Mouse (Mus musculus): ENCODE results near the gene Chrnd. TPM values are rescaled to one million over a fixed set of nuclear protein-coding genes. Genes with fewer than 3 reads are reported as not detected.
A peak's percentile ranks its signal among the peaks of the same experiment; 100 is the strongest.

The Chrnd gene
- not detected in 2 replicates for polyA plus RNA-seq (2015; fragmentation: Nextera tagmentation; extraction: Ambion mirVana)

DNA sequence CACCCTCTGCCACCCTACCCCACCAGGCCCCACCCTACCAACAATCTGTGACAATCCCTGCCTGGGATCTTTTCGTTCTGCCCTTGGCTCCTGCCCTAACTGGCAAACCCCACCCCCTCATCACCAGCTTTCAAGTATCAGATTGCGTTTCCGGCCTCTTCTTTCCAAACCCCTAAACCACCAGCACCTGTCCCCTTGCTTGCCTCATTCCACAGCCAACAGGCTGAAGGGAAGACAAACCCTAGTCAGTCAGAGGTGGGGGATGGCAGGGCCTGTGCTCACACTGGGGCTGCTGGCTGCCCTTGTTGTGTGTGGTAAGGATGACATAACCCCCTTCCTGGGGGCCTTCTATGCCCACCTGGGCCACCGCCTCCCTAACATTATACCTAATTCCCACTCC lies at the start of gene Chrnd:
Gene Chrnd (plus strand): TSS at position 179 of the 400 bp plus-strand sequence.
- Histone ChIP-seq H3K4me3 (replicated peaks; ENCODE audit: low read length) (no peak within 1 kb of the TSS), H3K36me3 (ENCODE audit: control insufficient read depth, insufficient read depth) (no peaks in the 10 kb centered on the region), H3K4me1 (replicated peaks; ENCODE audit: control insufficient read depth, insufficient read depth, low read length) (peaks cover 14% of the 10 kb centered on the region), H3K27me3 (replicated peaks; ENCODE audit: control insufficient read depth, insufficient read depth, low read length) (peaks cover 12% of the 10 kb centered on the region), H3K9me3 (ENCODE audit: control insufficient read depth, low read length) (no peaks in the 10 kb centered on the region), H3K9ac (replicated peaks; ENCODE audit: low read depth, low read length) (no peak within 1 kb of the TSS), H3K4me2 (ENCODE audit: low read length) (no peak within 1 kb of the TSS), H3K27ac (ENCODE audit: low read length) (no peak within 1 kb of the TSS)
- ATAC-seq: no peak
- WGBS: 41% methylated on average over 4 of the region's 4 CpGs

DNA sequence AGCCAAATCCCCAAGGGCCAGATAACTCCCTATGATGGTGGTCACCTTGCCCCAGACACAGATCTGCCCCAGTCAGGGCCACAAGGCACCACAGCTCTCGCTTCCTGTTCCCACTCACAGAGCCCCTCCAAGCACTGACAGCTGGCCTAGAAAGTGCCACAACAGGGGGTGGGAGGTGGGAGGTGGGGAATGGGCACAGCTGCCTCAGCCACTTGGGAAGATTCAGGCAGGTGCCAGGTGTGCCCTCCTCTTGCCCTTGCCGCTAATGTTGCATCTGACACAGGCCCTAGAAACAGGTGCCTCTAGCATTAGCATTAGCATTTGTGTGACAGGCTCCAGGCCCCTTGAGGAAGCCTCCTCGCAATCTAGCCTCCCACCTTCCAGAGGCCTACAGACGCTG lies 48.9 kb upstream of the Chrnd start:
- no peak for ATAC-seq
- WGBS: 85% methylated on average over 4 of the region's 4 CpGs
- H3K27me3 ChIP-seq (replicated peaks; ENCODE audit: control insufficient read depth, insufficient read depth, low read length): no peaks in the 10 kb centered on the region
- no peak overlapping the region for H3K27ac ChIP-seq (ENCODE audit: low read length)
- H3K4me2 ChIP-seq (ENCODE audit: low read length): no peak overlapping the region
- H3K36me3 ChIP-seq (ENCODE audit: control insufficient read depth, insufficient read depth): no peaks in the 10 kb centered on the region
- no peak overlapping the region for H3K9ac ChIP-seq (replicated peaks; ENCODE audit: low read depth, low read length)
- no peak overlapping the region for H3K4me3 ChIP-seq (replicated peaks; ENCODE audit: low read length)
- no peaks in the 10 kb centered on the region for H3K9me3 ChIP-seq (ENCODE audit: control insufficient read depth, low read length)
- 0 out of 2 replicates have a peak, but pooled peaks cover 6% of the 10 kb centered on the region for H3K4me1 ChIP-seq (replicated peaks; ENCODE audit: control insufficient read depth, insufficient read depth, low read length)

DNA sequence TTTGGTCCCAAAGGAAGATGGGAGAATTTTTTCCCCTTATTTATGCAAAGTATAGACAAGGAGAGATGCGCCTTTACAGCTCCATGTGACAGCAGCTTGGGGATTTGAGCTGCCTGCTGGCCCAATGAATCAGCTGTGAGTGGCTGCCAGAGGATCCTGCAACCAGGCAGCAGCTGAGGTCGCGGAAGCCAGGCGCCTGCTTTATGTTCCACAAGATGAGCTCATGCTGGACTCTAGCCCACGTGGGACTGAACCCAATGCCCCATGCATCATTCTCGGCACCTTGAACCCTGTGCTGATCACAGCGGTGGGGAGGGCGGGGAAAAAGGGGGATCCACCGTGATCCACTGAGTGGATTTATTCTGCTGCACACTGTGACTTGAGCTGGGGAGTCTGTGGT lies 48.0 kb upstream of the Chrnd start:
- H3K4me3 ChIP-seq (replicated peaks; ENCODE audit: low read length): no peak overlapping the region
- no peaks in the 10 kb centered on the region for H3K9me3 ChIP-seq (ENCODE audit: control insufficient read depth, low read length)
- ATAC-seq: peak; percentile 55; the same call in 1 of the 2 replicates
- no peaks in the 10 kb centered on the region for H3K27me3 ChIP-seq (replicated peaks; ENCODE audit: control insufficient read depth, insufficient read depth, low read length)
- H3K4me1 ChIP-seq (replicated peaks; ENCODE audit: control insufficient read depth, insufficient read depth, low read length): 0 out of 2 replicates have a peak, but pooled peaks cover 6% of the 10 kb centered on the region
- H3K27ac ChIP-seq (ENCODE audit: low read length): no peak overlapping the region
- 54% methylated on average over 9 of the region's 9 CpGs for WGBS
- H3K9ac ChIP-seq (replicated peaks; ENCODE audit: low read depth, low read length): no peak overlapping the region
- H3K4me2 ChIP-seq (ENCODE audit: low read length): no peak overlapping the region
- H3K36me3 ChIP-seq (ENCODE audit: control insufficient read depth, insufficient read depth): no peaks in the 10 kb centered on the region

DNA sequence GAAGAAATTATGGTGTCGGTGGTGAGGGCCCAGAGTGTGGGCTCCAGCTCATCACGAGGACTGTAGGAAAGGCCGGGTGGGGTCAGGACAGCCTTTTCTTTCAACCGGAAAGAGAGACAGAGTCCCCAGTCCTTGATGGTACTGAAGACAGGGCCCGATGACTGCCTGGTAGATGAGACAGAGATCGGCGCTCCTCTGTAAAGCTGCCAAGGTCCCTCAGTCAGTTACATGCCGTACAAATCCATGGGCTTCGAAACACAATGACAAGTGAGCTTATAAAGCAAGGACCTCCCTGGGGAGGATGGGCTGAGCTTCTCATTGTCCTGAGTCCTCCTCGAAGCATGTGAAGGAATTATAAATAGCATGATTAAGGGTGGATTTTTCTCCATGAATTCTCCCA lies 47.3 kb upstream of the Chrnd start:
- H3K4me2 ChIP-seq (ENCODE audit: low read length): no peak overlapping the region
- no peaks in the 10 kb centered on the region for H3K36me3 ChIP-seq (ENCODE audit: control insufficient read depth, insufficient read depth)
- H3K9ac ChIP-seq (replicated peaks; ENCODE audit: low read depth, low read length): no peak overlapping the region
- no peak overlapping the region for H3K27ac ChIP-seq (ENCODE audit: low read length)
- H3K4me1 ChIP-seq (replicated peaks; ENCODE audit: control insufficient read depth, insufficient read depth, low read length): 0 out of 2 replicates have a peak, but pooled peaks cover 6% of the 10 kb centered on the region
- no peaks in the 10 kb centered on the region for H3K9me3 ChIP-seq (ENCODE audit: control insufficient read depth, low read length)
- H3K27me3 ChIP-seq (replicated peaks; ENCODE audit: control insufficient read depth, insufficient read depth, low read length): no peaks in the 10 kb centered on the region
- no peak overlapping the region for H3K4me3 ChIP-seq (replicated peaks; ENCODE audit: low read length)
- 63% methylated on average over 10 of the region's 10 CpGs for WGBS
- no peak for ATAC-seq

DNA sequence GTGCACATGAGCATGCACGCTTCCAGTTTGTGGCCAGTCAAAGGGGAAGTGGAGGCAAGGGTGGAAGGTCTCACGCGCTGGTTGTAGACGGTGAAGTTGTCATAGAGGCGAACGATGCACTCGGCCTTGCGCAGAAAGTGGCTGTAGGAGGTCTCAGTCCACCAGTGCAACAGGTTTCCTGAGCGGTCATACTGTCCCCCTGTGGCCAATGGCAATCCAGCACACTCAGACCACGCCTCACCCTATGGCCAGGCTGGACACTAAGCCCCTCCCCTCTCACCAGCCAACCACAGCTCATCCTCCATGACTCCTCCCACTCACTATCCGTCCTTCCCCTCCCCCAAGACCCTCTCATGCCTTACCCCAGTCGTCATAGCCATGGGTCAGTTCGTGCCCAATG lies 41.0 kb upstream of the Chrnd start:
- Histone ChIP-seq H3K27ac (ENCODE audit: low read length) (no peak overlapping the region), H3K36me3 (ENCODE audit: control insufficient read depth, insufficient read depth) (no peaks in the 10 kb centered on the region), H3K27me3 (replicated peaks; ENCODE audit: control insufficient read depth, insufficient read depth, low read length) (peaks cover 36% of the 10 kb centered on the region), H3K9ac (replicated peaks; ENCODE audit: low read depth, low read length) (no peak overlapping the region), H3K9me3 (ENCODE audit: control insufficient read depth, low read length) (no peaks in the 10 kb centered on the region), H3K4me2 (ENCODE audit: low read length) (no peak overlapping the region), H3K4me3 (replicated peaks; ENCODE audit: low read length) (no peak overlapping the region), H3K4me1 (replicated peaks; ENCODE audit: control insufficient read depth, insufficient read depth, low read length) (peaks cover 11% of the 10 kb centered on the region)
- no peak for ATAC-seq
- WGBS: 33% methylated on average over 13 of the region's 13 CpGs

DNA sequence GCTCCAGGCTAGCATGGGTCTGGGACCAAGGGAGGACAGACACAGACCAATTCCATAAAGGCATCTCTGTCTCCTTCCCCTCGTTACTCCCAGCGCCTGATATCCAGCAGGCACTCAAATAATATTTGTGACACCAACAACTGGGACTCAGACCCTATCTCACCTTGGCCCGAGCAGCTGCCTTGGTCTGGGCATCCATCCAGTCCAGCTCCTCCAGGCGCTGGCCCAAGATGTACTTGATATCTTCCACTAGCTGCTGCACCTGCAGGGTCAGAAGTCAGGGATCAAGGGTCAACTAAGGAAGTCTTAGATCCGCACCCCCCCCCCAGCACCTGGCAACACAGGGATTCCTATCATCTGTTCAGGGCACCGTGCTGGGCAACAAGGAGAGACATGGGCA lies 39.1 kb upstream of the Chrnd start:
- no peak overlapping the region for H3K27ac ChIP-seq (ENCODE audit: low read length)
- 80% methylated on average over 6 of the region's 6 CpGs for WGBS
- no peak overlapping the region for H3K4me2 ChIP-seq (ENCODE audit: low read length)
- ATAC-seq: no peak
- H3K36me3 ChIP-seq (ENCODE audit: control insufficient read depth, insufficient read depth): no peaks in the 10 kb centered on the region
- no peaks in the 10 kb centered on the region for H3K9me3 ChIP-seq (ENCODE audit: control insufficient read depth, low read length)
- no peak overlapping the region for H3K4me3 ChIP-seq (replicated peaks; ENCODE audit: low read length)
- H3K27me3 ChIP-seq (replicated peaks; ENCODE audit: control insufficient read depth, insufficient read depth, low read length): peaks cover 55% of the 10 kb centered on the region
- H3K9ac ChIP-seq (replicated peaks; ENCODE audit: low read depth, low read length): no peak overlapping the region
- H3K4me1 ChIP-seq (replicated peaks; ENCODE audit: control insufficient read depth, insufficient read depth, low read length): peaks cover 24% of the 10 kb centered on the region

DNA sequence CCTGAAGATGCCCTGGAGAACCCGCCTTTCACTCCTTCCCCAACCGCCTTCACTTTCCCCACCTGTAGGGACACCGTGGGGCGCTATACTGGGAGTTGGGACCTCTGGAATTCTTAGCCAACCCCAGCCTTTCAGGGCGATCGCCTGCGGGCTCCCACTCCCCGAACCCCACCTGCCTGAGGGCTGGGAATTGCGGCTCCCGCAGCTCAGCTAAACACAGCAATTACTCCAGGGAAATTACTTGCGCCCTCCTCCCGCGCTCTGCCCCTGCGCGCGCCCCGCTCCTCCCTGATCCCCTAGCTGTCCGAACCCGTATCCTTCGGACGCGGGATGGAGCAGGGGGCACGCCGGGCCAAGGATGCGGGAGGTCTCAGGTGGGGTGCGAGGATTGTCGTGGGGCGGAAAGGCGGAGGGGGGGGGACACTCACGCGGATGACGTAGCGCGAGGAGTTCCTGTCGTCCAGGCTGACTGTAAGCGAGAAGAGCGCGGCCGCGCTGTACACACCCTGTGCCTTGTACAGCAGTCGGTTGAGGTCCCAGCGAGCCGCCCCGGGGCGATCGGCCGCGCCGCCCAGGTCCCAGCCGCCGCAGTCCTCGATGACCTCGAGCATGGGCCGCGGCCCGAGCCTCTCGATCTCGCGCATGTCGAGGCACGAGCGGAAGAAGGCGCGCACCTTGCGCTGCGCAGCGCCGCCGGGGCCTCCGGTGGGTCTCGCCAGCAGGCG lies 36.5 kb upstream of the Chrnd start:
- Histone ChIP-seq H3K27me3 (replicated peaks; ENCODE audit: control insufficient read depth, insufficient read depth, low read length) (peaks cover 79% of the 10 kb centered on the region), H3K4me1 (replicated peaks; ENCODE audit: control insufficient read depth, insufficient read depth, low read length) (peaks cover 24% of the 10 kb centered on the region)
- peak; percentile 37 for ATAC-seq

DNA sequence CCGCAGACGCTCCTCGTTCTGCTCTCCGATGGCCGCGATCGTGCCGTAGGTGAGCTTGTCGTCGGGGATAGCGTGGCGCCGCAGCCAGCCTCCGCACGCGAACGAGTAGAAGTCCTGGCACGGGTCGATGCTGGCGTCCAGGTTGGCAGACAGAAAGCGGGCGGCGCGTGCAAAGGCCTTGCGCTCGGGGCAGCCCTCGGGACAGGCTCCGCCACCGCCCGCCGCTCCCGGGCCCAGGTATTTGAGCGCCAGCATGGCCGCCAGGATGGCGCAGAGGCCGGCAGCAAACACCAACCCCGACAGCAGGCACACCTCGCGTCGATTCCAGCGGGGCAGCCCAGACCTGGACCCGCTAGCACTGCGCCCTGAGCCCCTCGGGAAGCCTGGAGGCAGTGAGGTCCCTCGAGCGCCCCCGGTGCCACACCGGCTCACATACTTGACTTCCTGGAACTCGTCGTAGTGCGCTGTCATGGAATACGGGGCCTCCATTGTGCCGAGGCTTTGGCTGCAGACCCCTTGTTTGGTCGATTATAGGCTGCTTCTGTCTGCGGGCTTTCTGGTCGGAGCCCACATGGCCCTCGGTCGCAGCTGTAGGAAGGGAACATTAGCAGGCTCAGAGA lies 35.8 kb upstream of the Chrnd start:
- peak; percentile 16; the same call in 1 of the 2 replicates for ATAC-seq
- Histone ChIP-seq H3K4me3 (replicated peaks; ENCODE audit: low read length) (peak overlapping the region; percentile 52), H3K9me3 (ENCODE audit: control insufficient read depth, low read length) (no peaks in the 10 kb centered on the region), H3K9ac (replicated peaks; ENCODE audit: low read depth, low read length) (peak overlapping the region; percentile 46), H3K27me3 (replicated peaks; ENCODE audit: control insufficient read depth, insufficient read depth, low read length) (peaks cover 79% of the 10 kb centered on the region), H3K27ac (ENCODE audit: low read length) (no peak overlapping the region), H3K36me3 (ENCODE audit: control insufficient read depth, insufficient read depth) (no peaks in the 10 kb centered on the region), H3K4me1 (replicated peaks; ENCODE audit: control insufficient read depth, insufficient read depth, low read length) (peaks cover 24% of the 10 kb centered on the region), H3K4me2 (ENCODE audit: low read length) (peak overlapping the region; percentile 56)
- 2% methylated on average over 58 of the region's 58 CpGs for WGBS

More for the DNA sequence above, 36.5 kb upstream of the Chrnd start:
- peak overlapping the region; percentile 46 for H3K9ac ChIP-seq (replicated peaks; ENCODE audit: low read depth, low read length)
- H3K36me3 ChIP-seq (ENCODE audit: control insufficient read depth, insufficient read depth): no peaks in the 10 kb centered on the region
- peak overlapping the region; percentile 52 for H3K4me3 ChIP-seq (replicated peaks; ENCODE audit: low read length)
- WGBS: under 1% methylated on average over 72 of the region's 72 CpGs
- H3K27ac ChIP-seq (ENCODE audit: low read length): no peak overlapping the region
- no peaks in the 10 kb centered on the region for H3K9me3 ChIP-seq (ENCODE audit: control insufficient read depth, low read length)
- peak overlapping the region; percentile 56 for H3K4me2 ChIP-seq (ENCODE audit: low read length)

DNA sequence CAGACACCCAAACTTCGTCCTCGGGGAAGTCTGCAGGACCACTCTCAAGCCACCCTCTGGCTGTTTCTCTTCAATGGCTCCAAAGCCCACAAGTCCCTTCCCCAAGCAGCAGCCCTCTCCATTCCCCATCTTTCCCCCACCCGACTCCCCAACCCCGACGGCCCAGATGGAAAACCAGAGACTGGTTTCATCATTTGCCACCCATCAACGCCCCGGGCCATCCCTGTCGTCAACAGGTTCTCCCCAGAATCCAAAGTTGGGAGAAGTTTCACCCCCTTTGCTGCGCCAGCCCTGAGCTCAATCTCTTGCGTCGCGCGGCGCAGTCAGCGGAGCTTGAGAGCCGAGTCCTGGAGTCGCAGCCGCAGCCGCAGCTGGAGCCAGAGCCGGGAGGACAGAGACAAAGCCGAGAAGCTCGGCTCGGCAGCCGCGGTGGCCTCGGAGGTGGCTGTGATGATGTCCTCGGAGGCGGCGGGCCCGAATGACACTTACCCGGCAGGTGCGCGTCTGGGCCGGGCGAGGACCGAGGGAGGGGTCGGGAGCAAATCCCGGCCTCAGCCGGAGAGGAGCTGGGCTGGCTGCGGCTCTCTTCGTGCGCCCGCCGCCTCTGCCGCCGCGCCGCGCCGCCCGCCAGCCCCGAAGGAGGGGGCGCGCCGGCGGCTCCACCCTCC lies 34.7 kb upstream of the Chrnd start:
- no peaks in the 10 kb centered on the region for H3K9me3 ChIP-seq (ENCODE audit: control insufficient read depth, low read length)
- H3K9ac ChIP-seq (replicated peaks; ENCODE audit: low read depth, low read length): peak overlapping the region; percentile 59
- H3K4me2 ChIP-seq (ENCODE audit: low read length): peak overlapping the region; percentile 79
- H3K27me3 ChIP-seq (replicated peaks; ENCODE audit: control insufficient read depth, insufficient read depth, low read length): peaks cover 81% of the 10 kb centered on the region
- 1% methylated on average over 43 of the region's 56 CpGs for WGBS
- no peaks in the 10 kb centered on the region for H3K36me3 ChIP-seq (ENCODE audit: control insufficient read depth, insufficient read depth)
- peak; percentile 61 for ATAC-seq
- peaks cover 24% of the 10 kb centered on the region for H3K4me1 ChIP-seq (replicated peaks; ENCODE audit: control insufficient read depth, insufficient read depth, low read length)
- peak overlapping the region; percentile 52 for H3K4me3 ChIP-seq (replicated peaks; ENCODE audit: low read length)
- no peak overlapping the region for H3K27ac ChIP-seq (ENCODE audit: low read length)
